Mouse (Mus musculus): ENCODE data around the gene Vhl.

- TF ChIP-seq CTCF (IDR thresholded peaks at IDR 0.05) (no peak), EP300 (IDR thresholded peaks at IDR 0.05; ENCODE audit: insufficient read depth, low read depth, low read length) (no peak), POLR2A (IDR thresholded peaks at IDR 0.05; ENCODE audit: insufficient read depth, low read depth, low read length) (no peak)
Measured at GRCm38 (mm10) chr6:113667611-113668122, 43.9 kb downstream of the Vhl start.

Measured in heart, adult 2 months (tissue).